Mouse (Mus musculus) WW6 (cell line): ENCODE data around the gene Rnf10.

Experiments
- DNase-seq: peaks from one replicate; pipeline ENCODE4 v3.0.0-alpha.2; 2013; ENCODE audit warnings: low read depth, low spot score

Gene Rnf10

GRCm38 (mm10) chr5:115235786-115236263 lies 36.9 kb downstream of the Rnf10 start, which contains the start of gene Pop5:
TSS of gene Pop5 (plus strand) at chr5:115235836.
- DNase-seq, result peak; percentile 65

GRCm38 (mm10) chr5:115235323-115235771 lies 37.4 kb downstream of the Rnf10 start:
- no peak for DNase-seq

GRCm38 (mm10) chr5:115234519-115234918 lies 38.2 kb downstream of the Rnf10 start:
- DNase-seq, result no peak

DNA sequence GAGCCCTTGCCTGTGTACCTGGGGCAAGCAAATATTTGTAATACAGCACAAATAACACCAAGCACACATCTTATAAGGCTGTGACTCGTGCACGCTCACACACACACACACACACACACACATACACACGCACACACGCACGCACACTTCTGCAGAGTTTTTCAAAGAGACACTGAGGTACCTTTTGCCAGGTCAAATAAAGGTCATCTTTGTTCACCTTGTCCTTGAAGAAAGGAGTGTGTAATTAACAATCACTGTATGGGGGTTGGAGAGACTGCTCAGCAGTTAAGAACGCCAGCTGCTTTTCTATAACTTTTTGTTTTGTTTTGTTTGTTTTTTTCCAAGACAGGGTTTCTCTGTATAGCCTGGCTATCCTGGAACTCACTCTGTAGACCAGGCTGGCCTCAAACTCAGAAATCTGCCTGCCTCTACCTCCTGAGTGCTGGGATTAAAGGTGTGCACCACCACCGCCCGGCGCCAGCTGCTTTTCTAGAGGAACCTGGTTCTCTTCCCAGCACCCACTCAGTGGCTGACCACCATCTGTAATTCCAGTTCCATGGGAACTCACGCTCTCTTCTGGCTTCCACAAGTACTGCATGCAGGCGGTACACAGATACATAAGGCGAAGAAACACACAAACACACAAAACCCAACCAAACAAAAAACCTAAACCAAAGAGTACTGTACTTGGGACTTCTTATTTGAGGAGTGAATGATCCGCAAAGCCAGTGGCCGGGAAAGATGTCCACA lies 39.5 kb downstream of the Rnf10 start:
- no peak for DNase-seq

- DNase-seq, result no peak
Observed at GRCm38 (mm10) chr5:115232516-115232915, 40.2 kb downstream of the Rnf10 start.

DNA sequence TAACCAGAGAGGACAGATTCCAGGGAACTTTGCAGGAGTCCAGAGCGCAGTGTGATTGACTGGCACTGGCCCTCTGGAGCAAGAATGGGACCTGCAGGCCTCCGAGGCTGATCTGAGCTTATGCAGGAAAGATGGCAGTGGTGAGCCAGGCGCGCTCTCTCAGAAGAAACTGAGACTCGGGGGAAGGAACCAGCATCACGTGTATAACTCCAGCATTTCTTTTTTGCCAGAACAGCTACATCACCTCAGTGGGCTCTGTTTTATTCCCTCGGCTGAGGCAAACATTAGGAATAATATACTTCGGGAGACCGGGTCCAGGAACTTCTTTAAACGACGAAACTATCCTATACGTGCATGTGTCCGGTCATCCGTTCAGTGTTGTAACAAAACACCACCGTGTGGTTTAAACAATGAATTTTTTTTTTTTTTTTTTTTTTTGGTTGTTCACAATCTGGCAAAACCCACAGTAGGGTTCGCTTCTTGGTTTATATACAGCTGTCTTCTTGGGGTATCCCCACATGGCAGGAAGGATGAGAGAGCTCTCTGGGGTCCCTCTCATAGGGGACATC lies 41.1 kb downstream of the Rnf10 start:
- no peak for DNase-seq

- no peak for DNase-seq
Observed at GRCm38 (mm10) chr5:115230830-115231551, 41.7 kb downstream of the Rnf10 start.

GRCm38 (mm10) chr5:115222485-115222884 lies 50.2 kb downstream of the Rnf10 start:
- DNase-seq, result no peak

- no peak for DNase-seq
Observed at GRCm38 (mm10) chr5:115220931-115221640, 51.6 kb downstream of the Rnf10 start.

- no peak for DNase-seq
Observed at GRCm38 (mm10) chr5:115217998-115218397, 54.7 kb downstream of the Rnf10 start.

DNA sequence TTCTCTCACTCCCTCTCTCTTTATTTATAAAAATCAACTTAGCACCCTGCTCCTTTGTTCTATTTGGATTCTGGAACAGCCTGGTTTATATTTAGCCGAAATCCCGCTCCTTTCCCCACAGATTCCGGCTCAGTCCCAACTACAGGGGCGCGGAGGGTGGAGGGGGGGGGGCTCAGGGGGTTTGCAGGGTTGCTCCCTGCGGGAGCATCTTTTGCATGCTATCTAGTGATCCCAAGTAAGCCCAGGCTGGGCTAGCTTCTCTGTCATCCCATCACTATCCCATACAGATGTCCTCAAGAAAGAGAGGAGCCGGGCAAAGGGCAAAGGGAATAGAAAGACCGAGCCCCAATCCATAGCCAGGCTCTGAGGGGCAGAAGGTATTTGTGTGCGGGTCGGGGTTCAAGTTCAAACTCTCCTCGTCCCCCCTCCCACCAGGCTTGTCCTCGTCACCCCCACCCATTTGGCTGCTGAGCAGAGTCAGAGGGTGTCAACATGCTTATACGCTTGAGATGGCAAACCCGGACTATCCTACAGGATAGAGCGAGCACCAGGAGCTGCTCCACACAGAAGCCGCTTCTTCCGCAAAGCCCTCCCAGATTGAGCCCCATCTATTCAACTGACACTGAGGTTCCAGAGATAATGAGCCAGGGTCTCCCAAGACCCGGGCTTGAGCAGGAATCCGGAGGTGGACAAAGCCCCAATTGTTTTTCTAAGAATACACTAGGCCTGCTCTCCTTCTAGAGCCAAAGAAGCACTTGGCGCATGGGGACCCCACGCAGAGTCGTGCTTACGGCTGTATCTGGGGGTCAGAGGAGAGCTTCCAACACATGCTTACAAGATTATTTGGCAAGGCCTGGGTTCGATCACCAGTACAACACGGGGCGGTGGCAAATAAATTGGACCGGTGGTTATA lies 57.2 kb downstream of the Rnf10 start:
- no peak for DNase-seq

DNA sequence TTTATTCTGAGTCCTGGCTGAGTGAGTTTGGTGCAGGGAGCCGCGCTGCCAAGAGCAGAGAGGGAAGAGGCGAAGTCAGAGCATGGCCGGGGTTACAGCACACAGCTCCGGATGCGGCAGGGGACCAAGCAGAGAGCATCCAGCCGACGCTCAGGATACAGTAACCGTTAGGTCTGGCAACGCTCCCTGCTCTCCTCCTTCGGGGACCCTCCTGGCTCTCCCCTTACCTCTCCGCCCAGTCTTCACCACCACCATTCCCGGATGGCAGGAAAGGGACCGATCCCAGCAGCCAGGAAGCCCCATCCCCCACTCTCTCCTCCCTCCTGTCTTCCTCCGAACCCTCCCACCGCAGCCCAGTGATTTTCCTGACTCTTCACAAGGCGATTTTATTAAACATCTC lies 57.8 kb downstream of the Rnf10 start:
- DNase-seq, result no peak

DNA sequence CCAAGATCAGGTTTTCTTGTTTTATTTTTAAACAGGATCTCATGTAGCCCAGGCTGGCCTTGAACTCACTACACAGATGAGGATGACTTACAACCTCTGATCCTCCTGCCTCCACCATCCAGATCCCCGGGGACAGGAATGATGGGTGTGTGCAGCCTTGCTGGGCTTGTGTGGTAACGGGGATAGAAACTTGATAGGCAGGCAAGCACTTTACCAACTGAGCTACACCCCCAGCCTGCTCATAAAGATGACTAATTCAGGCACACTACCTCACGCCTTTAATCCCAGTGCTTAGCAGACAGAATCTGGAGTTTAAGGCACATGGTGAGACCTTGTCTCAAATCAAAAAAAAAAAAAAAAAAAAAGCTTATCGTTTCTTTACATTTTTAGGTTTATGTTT lies 59.8 kb downstream of the Rnf10 start:
- DNase-seq, result no peak

DNA sequence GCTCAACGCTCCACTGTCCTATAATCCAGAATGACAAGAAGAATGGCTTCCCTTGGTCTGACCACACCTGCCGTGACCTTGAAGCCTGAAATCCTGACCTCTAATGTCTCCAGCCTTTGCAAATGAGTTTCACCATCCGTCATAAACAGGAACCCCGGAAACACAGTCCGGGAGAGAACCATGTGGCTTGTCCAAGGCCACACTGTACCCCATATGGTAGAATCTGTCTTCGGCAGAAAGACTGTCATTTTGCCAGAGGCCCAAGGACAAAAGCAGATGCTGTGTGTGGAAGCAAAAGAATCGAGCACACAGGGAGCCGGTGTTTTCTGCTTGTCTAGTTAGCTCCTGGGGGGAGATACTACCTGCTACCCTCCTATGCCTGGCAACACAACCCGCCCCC lies 60.2 kb downstream of the Rnf10 start:
- no peak for DNase-seq

GRCm38 (mm10) chr5:115210380-115210779 lies 62.3 kb downstream of the Rnf10 start:
- no peak for DNase-seq

DNA sequence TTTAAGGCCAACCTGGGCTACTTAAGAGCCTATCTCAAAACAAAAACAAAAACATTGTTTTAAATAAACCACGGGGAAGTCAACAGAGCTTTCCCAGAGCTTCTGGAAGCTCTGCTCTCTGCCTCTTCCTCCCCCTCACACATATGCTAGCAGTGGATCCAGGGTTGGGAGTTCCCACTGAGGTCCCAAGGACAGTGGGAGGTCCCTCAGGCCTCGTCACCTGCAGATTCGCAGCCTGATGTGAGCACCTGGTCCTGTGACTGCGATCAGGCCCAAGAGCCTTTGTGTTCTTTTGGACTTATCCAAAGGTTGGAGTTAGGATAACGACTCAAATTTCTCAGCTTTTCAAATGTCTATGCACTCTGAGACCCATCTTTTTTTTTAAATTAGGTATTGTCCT lies 64.1 kb downstream of the Rnf10 start:
- no peak for DNase-seq

GRCm38 (mm10) chr5:115207892-115208291 lies 64.8 kb downstream of the Rnf10 start:
- DNase-seq, result no peak

DNA sequence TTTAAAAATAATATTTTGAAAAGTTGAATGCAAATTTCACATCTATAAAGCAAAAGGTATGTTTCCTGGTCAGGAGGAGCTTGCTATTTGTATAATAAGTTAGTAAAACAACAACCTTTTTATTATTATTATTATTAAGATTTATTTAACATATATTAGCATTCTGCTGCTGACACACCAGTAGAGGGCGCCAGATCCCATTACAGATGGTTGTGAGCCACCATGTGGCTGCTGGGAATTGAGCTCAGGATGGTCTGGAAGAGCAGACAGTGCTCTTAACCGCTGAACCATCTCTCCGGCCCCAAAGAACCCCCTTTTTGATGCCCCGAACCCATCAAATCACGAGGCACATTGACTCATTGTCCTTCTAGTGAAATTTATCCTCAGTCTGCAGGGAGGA lies 65.5 kb downstream of the Rnf10 start:
- DNase-seq, result no peak

- no peak for DNase-seq
Observed at GRCm38 (mm10) chr5:115204562-115205311, 68.0 kb downstream of the Rnf10 start.
